ENCODE assay signal across 14 mouse cellular contexts in the genomic region with DNA sequence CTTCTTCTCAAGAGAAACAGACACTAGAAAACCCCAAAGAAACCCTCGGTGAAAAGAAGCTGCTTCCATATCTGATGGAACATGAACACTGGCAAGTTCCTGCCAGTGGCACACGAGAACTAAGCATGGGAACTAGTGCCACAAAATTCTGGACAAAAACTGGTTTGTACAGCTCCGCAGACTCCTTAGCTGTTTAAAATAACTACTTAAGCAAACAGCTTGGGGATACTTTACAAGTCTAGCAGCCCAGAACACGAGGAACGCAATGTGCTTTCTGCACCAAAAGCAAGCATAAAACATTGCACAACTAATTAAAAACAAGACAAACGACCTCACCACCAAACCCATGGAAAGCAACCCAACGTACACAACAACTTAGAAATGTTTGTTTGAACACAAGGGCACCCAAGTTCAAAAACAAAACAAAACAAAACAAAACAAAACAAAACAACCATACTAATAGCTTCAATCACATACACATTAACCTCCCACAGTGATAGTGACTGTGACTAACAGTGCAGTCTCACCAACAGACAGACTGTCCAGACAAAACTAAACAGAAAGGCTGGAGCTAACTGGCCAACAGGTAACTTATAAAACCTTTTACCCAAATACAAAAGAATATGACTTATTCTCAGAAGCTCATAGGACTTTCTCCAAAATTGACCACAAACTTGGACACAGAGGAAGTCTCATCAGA.
DNase-seq lines count a peak whose midpoint lies in the region; ATAC-seq lines count a peak whose summit lies in the region.
"Had no signal": no experiment of that assay in that cellular context is flagged by ENCODE, and none has a peak within 500 bp of the region (broad histone marks: within the 10 kb centered on the region; RNA-seq: fewer than 3 reads in every experiment).

No protein-coding gene starts in this region.

- H3K4me1 ChIP-seq in kidney, embryonic 14.5 days (ENCODE audit: control insufficient read depth, insufficient read depth, low read length), result no peaks in the 10 kb centered on the region
- H3K4me1 ChIP-seq in neural tube, embryonic 15.5 days, result no peaks in the 10 kb centered on the region
- H3K4me1 ChIP-seq: forebrain, embryonic 15.5 days had no signal

- ATAC-seq in kidney, embryonic 14.5 days (ENCODE audit: low FRiP score, low TSS enrichment), result no peak
- ATAC-seq in neural tube, embryonic 15.5 days (ENCODE audit: low FRiP score), result no peak
- ATAC-seq: activated CD4-positive, CD25-positive, alpha-beta regulatory T cell, adult 4 months; forebrain, embryonic 15.5 days; hindbrain, embryonic 16.5 days had no signal

- H3K27ac ChIP-seq in kidney, embryonic 14.5 days (ENCODE audit: low read depth, low read length), result no peak overlapping the region
- H3K27ac ChIP-seq in neural tube, embryonic 15.5 days (replicated peaks), result no peak overlapping the region
- H3K27ac ChIP-seq: forebrain, embryonic 15.5 days; macrophage had no signal

- DNase-seq in kidney, adult 18-20 months, result peak; percentile 42
- peak; percentile 15 for DNase-seq in right cerebral cortex, adult 18-20 months
- DNase-seq in right cerebral cortex, postnatal 25 days, result no peak
- peak; percentile 22 to 75 for DNase-seq in kidney, postnatal 25 days
- peak; percentile 38 for DNase-seq in telencephalon, adult 2 months (ENCODE audit: low read depth, low spot score)
- no peak for DNase-seq in thymus, postnatal 4 days
- DNase-seq: cerebellum, adult 9-11 months; heart, postnatal 10 days had no signal

- WGBS in kidney, embryonic 14.5 days, result 58% methylated on average over 7 of the region's 7 CpGs
- 51% methylated on average over 7 of the region's 7 CpGs for WGBS in neural tube, embryonic 15.5 days

- H3K9ac ChIP-seq in kidney, embryonic 14.5 days (ENCODE audit: low read depth, low read length), result no peak overlapping the region
- no peak overlapping the region for H3K9ac ChIP-seq in neural tube, embryonic 15.5 days (replicated peaks)
- H3K9ac ChIP-seq: forebrain, embryonic 15.5 days had no signal

- no peak overlapping the region for H3K4me2 ChIP-seq in kidney, embryonic 14.5 days (replicated peaks; ENCODE audit: low read depth, low read length)
- no peak overlapping the region for H3K4me2 ChIP-seq in neural tube, embryonic 15.5 days
- H3K4me2 ChIP-seq: forebrain, embryonic 15.5 days had no signal

- H3K27me3 ChIP-seq in kidney, embryonic 14.5 days (ENCODE audit: control insufficient read depth, insufficient read depth, low read length), result no peaks in the 10 kb centered on the region
- H3K27me3 ChIP-seq in neural tube, embryonic 15.5 days (replicated peaks), result no peaks in the 10 kb centered on the region
- H3K27me3 ChIP-seq: forebrain, embryonic 15.5 days had no signal

- no peak overlapping the region for H3K4me3 ChIP-seq in kidney, embryonic 14.5 days (ENCODE audit: low read length)
- H3K4me3 ChIP-seq in neural tube, embryonic 15.5 days (replicated peaks), result no peak overlapping the region
- H3K4me3 ChIP-seq: forebrain, embryonic 15.5 days had no signal

- H3K36me3 ChIP-seq in kidney, embryonic 14.5 days (ENCODE audit: control insufficient read depth, insufficient read depth, low read length), result no peaks in the 10 kb centered on the region
- H3K36me3 ChIP-seq in neural tube, embryonic 15.5 days, result no peaks in the 10 kb centered on the region
- H3K36me3 ChIP-seq: forebrain, embryonic 15.5 days had no signal

- no peaks in the 10 kb centered on the region for H3K9me3 ChIP-seq in kidney, embryonic 14.5 days (ENCODE audit: control insufficient read depth, low read length)
- no peaks in the 10 kb centered on the region for H3K9me3 ChIP-seq in neural tube, embryonic 15.5 days (replicated peaks)
- H3K9me3 ChIP-seq: forebrain, embryonic 15.5 days had no signal

Comparison
In these comparisons a context has a peak if more than half of its experiments do, and no peak if none do; other contexts are left out.
1. DNase-seq: peak in kidney, adult 18-20 months (single experiment), right cerebral cortex, adult 18-20 months (single experiment), kidney, postnatal 25 days (2 of 2) and telencephalon, adult 2 months (single experiment); none in right cerebral cortex, postnatal 25 days (single experiment) and thymus, postnatal 4 days (single experiment).